Mouse (Mus musculus) lung, adult 2 months (tissue): ENCODE measurements around the gene Gm11084.

Source experiments
- CTCF ChIP-seq: fragments of 200-500 bp; IDR thresholded peaks from 2 replicates; pipeline ENCODE4 v1.5.1; 2011; ENCODE audit warnings: mild to moderate bottlenecking, low read length, control low read depth; ENCODE audit not compliant: insufficient read depth
- POLR2A ChIP-seq: fragments of 200-500 bp; IDR thresholded peaks from 2 replicates; pipeline ENCODE4 v1.6.1; 2011; ENCODE audit warnings: low read depth, mild to moderate bottlenecking, control low read depth, low read length, borderline replicate concordance; ENCODE audit errors: extremely low read depth

DNA sequence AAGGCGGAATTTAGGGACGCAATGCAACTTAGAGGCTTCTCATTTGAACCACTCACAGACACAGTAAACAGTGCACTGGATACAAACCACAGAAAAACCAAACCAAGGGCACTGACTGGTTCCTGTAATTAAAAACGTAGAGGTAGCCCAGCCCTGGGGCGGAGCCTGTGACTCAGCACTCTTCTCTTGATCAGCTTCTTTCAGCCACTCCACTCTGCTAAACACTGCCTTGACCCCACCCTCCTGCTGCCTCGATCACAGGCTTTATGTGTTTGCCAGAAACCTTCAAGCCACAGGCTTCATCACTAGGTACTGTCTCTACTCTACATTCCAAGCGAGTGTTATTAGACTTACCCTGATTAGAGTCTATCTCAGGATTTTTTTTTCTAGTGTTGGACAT is 37.3 kb upstream of the Gm11084 start:
- no peak for TF ChIP-seq POLR2A
- no peak for TF ChIP-seq CTCF
